Mouse (Mus musculus): ENCODE results near the gene Filip1l. TPM values are rescaled to one million over a fixed set of nuclear protein-coding genes. Genes with fewer than 3 reads are reported as not detected.

Gene Filip1l
- polyA plus RNA-seq, 1 experiment from 2014 or later = 24.3 TPM

DNA sequence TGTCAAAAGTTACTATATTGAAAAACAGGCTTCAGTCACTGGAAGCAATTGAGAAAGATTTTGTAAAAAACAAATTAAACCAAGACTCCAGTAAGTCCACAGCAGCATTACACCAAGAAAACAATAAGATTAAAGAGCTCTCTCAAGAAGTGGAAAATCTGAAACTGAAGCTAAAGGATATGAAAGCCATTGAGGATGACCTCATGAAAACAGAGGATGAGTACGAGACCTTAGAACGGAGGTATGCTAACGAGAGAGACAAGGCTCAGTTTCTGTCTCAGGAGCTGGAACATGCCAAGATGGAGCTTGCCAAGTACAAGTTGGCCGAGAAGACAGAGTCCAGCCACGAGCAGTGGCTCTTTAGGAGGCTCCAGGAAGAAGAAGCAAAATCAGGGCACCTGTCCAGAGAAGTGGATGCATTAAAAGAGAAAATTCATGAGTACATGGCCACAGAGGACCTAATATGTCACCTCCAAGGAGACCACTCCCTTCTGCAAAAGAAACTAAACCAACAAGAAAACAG lies 218.0 kb downstream of the Filip1l start:
- no peak overlapping the region for H3K4me3 ChIP-seq (ENCODE audit: low read depth, low read length)
- H3K9ac ChIP-seq (ENCODE audit: low read length) = no peak overlapping the region
- H3K36me3 ChIP-seq (ENCODE audit: control insufficient read depth, insufficient read depth, low read length) = no peaks in the 10 kb centered on the region; the same call in 1 of the 2 replicates
- no peak overlapping the region for H3K27ac ChIP-seq (replicated peaks; ENCODE audit: low read depth, low read length)
- 97% methylated on average over 5 of the region's 5 CpGs for WGBS
- ATAC-seq (ENCODE audit: insufficient number of reproducible peaks, low FRiP score, low TSS enrichment, low read depth) (no peak), DNase-seq (ENCODE audit: low spot score) (no peak)
- no peaks in the 10 kb centered on the region for H3K9me3 ChIP-seq (ENCODE audit: control insufficient read depth, low read length)
- H3K4me2 ChIP-seq (ENCODE audit: low read depth, severe bottlenecking) = no peak overlapping the region
- H3K27me3 ChIP-seq (ENCODE audit: control insufficient read depth, insufficient read depth, low read length) = no peaks in the 10 kb centered on the region
- H3K4me1 ChIP-seq (ENCODE audit: control insufficient read depth, insufficient read depth, low read length) = no peaks in the 10 kb centered on the region

DNA sequence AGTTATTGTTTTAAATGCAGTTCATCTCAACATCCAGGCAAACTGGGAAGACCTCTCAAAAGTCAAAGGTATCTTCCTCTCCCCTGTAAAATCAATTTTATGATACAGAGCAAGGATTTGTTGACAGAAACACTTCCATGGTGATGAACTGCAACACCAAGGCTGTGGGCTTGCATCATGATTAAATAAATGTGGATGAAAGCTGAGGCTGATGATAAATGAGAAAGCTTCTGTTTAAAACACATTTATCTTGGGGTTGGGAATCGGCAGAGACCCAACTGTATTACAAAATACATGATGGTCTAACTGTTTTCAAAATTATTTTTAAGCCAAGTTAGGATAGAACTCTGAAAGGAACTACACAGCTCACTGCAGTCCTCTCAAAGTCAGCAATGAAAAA lies 220.9 kb downstream of the Filip1l start:
- DNase-seq (ENCODE audit: low spot score) (no peak), ATAC-seq (ENCODE audit: insufficient number of reproducible peaks, low FRiP score, low TSS enrichment, low read depth) (no peak)
- Histone ChIP-seq H3K36me3 (ENCODE audit: control insufficient read depth, insufficient read depth, low read length) (no peaks in the 10 kb centered on the region; the same call in 1 of the 2 replicates), H3K27ac (replicated peaks; ENCODE audit: low read depth, low read length) (no peak overlapping the region), H3K9ac (ENCODE audit: low read length) (no peak overlapping the region), H3K27me3 (ENCODE audit: control insufficient read depth, insufficient read depth, low read length) (no peaks in the 10 kb centered on the region), H3K4me2 (ENCODE audit: low read depth, severe bottlenecking) (no peak overlapping the region), H3K4me3 (ENCODE audit: low read depth, low read length) (no peak overlapping the region), H3K4me1 (ENCODE audit: control insufficient read depth, insufficient read depth, low read length) (no peaks in the 10 kb centered on the region), H3K9me3 (ENCODE audit: control insufficient read depth, low read length) (no peaks in the 10 kb centered on the region)
- WGBS = 93% methylated on average over 1 of the region's 1 CpGs

DNA sequence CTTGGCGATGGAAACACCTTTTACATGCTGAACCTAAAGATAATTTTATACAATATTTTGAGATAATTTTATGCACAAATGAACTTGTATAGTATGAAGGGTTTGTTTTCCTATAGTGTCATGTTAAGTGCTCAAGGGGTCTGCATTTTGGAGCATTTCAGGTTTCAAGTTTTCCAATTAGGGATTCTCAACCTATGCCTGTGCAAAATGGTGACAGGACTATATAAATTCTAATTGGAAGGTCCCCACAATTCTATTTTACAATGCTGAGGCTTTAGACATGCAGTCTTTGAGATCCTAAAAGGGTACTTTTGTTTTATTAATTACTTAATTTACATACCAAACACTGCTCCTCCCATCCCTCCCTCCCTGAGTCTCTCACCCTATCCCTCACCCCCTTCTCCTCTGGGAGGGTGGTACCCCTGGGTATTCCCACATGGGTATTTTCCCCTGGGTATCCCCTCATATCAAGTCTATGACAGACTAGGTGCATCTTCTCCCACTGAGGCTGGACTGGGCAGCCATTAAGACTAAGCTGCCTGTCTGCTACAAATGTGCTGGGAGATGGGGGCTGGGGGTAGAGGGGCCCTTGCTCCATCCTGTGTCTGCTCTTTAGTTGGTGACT lies 223.0 kb downstream of the Filip1l start:
- Histone ChIP-seq H3K9me3 (ENCODE audit: control insufficient read depth, low read length) (no peaks in the 10 kb centered on the region), H3K4me3 (ENCODE audit: low read depth, low read length) (no peak overlapping the region), H3K4me1 (ENCODE audit: control insufficient read depth, insufficient read depth, low read length) (no peaks in the 10 kb centered on the region), H3K36me3 (ENCODE audit: control insufficient read depth, insufficient read depth, low read length) (no peaks in the 10 kb centered on the region; the same call in 1 of the 2 replicates), H3K9ac (ENCODE audit: low read length) (no peak overlapping the region), H3K27ac (replicated peaks; ENCODE audit: low read depth, low read length) (no peak overlapping the region), H3K4me2 (ENCODE audit: low read depth, severe bottlenecking) (no peak overlapping the region), H3K27me3 (ENCODE audit: control insufficient read depth, insufficient read depth, low read length) (no peaks in the 10 kb centered on the region)
- ATAC-seq (ENCODE audit: insufficient number of reproducible peaks, low FRiP score, low TSS enrichment, low read depth) = no peak
- DNase-seq (ENCODE audit: low spot score) = no peak
- 89% methylated on average over 1 of the region's 1 CpGs for WGBS

DNA sequence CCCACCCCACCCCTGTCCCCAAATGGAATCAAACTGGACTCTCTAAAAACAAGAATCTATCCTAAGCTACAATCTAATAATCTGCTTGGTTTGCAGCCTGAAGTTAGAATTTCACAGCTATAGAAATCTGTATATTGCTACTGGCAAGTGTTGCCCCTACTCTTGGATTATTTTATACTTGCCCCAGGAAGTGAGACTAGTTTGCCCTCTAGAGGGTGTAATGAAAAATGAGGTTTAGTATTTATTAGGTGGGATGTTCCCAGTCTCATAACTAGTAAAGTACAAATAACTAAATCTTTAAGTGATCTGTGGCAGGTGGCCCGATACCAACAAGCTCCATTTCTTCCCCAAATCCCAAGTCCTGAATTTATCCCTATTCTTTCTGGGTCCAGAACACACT lies 224.6 kb downstream of the Filip1l start:
- 96% methylated on average over 1 of the region's 1 CpGs for WGBS
- Histone ChIP-seq H3K9me3 (ENCODE audit: control insufficient read depth, low read length) (no peaks in the 10 kb centered on the region), H3K27ac (replicated peaks; ENCODE audit: low read depth, low read length) (no peak overlapping the region), H3K27me3 (ENCODE audit: control insufficient read depth, insufficient read depth, low read length) (no peaks in the 10 kb centered on the region), H3K36me3 (ENCODE audit: control insufficient read depth, insufficient read depth, low read length) (no peaks in the 10 kb centered on the region), H3K9ac (ENCODE audit: low read length) (no peak overlapping the region), H3K4me2 (ENCODE audit: low read depth, severe bottlenecking) (no peak overlapping the region), H3K4me3 (ENCODE audit: low read depth, low read length) (no peak overlapping the region), H3K4me1 (ENCODE audit: control insufficient read depth, insufficient read depth, low read length) (no peaks in the 10 kb centered on the region)
- no peak for ATAC-seq (ENCODE audit: insufficient number of reproducible peaks, low FRiP score, low TSS enrichment, low read depth)
- DNase-seq (ENCODE audit: low spot score) = no peak

DNA sequence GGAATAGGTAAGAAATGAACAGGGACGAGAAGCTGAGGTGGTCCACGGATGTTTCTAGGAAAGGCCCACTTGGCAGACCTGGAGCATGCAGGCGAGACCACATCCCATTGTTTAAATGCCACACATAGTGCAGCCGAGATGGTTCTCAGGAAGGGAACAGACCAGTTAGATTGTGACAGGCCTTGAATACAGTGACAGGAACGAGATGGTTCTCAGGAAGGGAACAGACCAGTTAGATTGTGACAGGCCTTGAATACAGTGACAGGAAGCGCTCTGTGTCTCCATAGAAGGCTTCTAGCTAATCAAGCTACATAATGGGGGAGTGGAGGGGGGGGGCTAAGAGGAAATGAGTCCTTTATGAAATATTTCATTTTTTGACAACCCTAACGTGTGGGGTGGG lies 227.1 kb downstream of the Filip1l start:
- H3K36me3 ChIP-seq (ENCODE audit: control insufficient read depth, insufficient read depth, low read length) = no peaks in the 10 kb centered on the region
- no peak overlapping the region for H3K27ac ChIP-seq (replicated peaks; ENCODE audit: low read depth, low read length)
- no peaks in the 10 kb centered on the region for H3K4me1 ChIP-seq (ENCODE audit: control insufficient read depth, insufficient read depth, low read length)
- H3K4me3 ChIP-seq (ENCODE audit: low read depth, low read length) = no peak overlapping the region
- 84% methylated on average over 7 of the region's 7 CpGs for WGBS
- no peaks in the 10 kb centered on the region for H3K27me3 ChIP-seq (ENCODE audit: control insufficient read depth, insufficient read depth, low read length)
- H3K4me2 ChIP-seq (ENCODE audit: low read depth, severe bottlenecking) = no peak overlapping the region
- ATAC-seq (ENCODE audit: insufficient number of reproducible peaks, low FRiP score, low TSS enrichment, low read depth) (no peak), DNase-seq (ENCODE audit: low spot score) (no peak)
- no peaks in the 10 kb centered on the region for H3K9me3 ChIP-seq (ENCODE audit: control insufficient read depth, low read length)
- no peak overlapping the region for H3K9ac ChIP-seq (ENCODE audit: low read length)

DNA sequence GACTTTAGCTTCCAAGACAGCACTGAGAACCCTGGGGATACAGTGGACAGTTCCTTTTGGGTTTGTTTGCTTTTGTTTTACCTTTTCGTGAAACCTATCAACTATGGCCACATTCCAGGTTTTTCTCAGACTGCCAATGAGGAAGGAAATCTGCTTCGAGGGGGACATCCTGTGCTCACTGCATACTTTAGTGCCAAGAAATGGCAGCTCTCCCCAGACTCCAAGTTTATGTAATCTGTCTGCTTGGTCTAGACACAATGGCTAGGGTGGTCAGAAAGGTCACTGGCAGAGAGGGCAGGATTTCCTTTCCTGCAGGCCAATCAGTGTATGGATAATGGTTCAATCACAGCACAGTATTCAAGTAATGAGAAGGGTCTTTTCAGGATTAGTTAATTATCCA lies 229.1 kb downstream of the Filip1l start:
- Histone ChIP-seq H3K4me2 (ENCODE audit: low read depth, severe bottlenecking) (no peak overlapping the region), H3K36me3 (ENCODE audit: control insufficient read depth, insufficient read depth, low read length) (no peaks in the 10 kb centered on the region), H3K4me3 (ENCODE audit: low read depth, low read length) (no peak overlapping the region), H3K4me1 (ENCODE audit: control insufficient read depth, insufficient read depth, low read length) (no peaks in the 10 kb centered on the region), H3K27ac (replicated peaks; ENCODE audit: low read depth, low read length) (no peak overlapping the region; the same call in 1 of the 2 replicates), H3K9me3 (ENCODE audit: control insufficient read depth, low read length) (no peaks in the 10 kb centered on the region), H3K27me3 (ENCODE audit: control insufficient read depth, insufficient read depth, low read length) (no peaks in the 10 kb centered on the region), H3K9ac (ENCODE audit: low read length) (no peak overlapping the region)
- DNase-seq (ENCODE audit: low spot score) (no peak), ATAC-seq (ENCODE audit: insufficient number of reproducible peaks, low FRiP score, low TSS enrichment, low read depth) (no peak)
- 83% methylated on average over 2 of the region's 2 CpGs for WGBS

DNA sequence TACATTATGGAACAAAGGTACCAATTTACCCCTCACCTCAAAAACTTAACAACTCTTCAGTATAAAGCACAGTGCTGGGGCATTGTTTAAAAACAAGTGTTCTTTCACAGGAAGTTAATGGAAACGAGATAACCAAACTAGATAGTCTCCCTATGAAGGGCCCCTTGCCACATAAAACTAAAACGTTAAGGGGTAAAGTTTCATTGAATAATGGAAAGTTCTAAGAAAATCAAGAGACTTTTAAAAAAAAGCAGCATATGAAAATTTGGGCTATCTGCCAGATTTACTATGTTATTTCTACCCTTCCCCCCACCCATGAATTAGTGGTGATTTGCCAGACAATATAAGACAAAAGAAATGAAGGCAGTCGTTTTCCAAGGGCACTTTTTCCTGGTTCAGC lies 232.3 kb downstream of the Filip1l start:
- WGBS = 70% methylated on average over 3 of the region's 3 CpGs
- no peak for DNase-seq (ENCODE audit: low spot score)
- no peak overlapping the region for H3K4me3 ChIP-seq (ENCODE audit: low read depth, low read length)
- no peaks in the 10 kb centered on the region for H3K4me1 ChIP-seq (ENCODE audit: control insufficient read depth, insufficient read depth, low read length)
- no peak overlapping the region for H3K4me2 ChIP-seq (ENCODE audit: low read depth, severe bottlenecking)
- H3K9ac ChIP-seq (ENCODE audit: low read length) = no peak overlapping the region
- H3K9me3 ChIP-seq (ENCODE audit: control insufficient read depth, low read length) = no peaks in the 10 kb centered on the region
- no peak for ATAC-seq (ENCODE audit: insufficient number of reproducible peaks, low FRiP score, low TSS enrichment, low read depth)
- no peak overlapping the region for H3K27ac ChIP-seq (replicated peaks; ENCODE audit: low read depth, low read length)
- H3K36me3 ChIP-seq (ENCODE audit: control insufficient read depth, insufficient read depth, low read length) = no peaks in the 10 kb centered on the region
- H3K27me3 ChIP-seq (ENCODE audit: control insufficient read depth, insufficient read depth, low read length) = no peaks in the 10 kb centered on the region

DNA sequence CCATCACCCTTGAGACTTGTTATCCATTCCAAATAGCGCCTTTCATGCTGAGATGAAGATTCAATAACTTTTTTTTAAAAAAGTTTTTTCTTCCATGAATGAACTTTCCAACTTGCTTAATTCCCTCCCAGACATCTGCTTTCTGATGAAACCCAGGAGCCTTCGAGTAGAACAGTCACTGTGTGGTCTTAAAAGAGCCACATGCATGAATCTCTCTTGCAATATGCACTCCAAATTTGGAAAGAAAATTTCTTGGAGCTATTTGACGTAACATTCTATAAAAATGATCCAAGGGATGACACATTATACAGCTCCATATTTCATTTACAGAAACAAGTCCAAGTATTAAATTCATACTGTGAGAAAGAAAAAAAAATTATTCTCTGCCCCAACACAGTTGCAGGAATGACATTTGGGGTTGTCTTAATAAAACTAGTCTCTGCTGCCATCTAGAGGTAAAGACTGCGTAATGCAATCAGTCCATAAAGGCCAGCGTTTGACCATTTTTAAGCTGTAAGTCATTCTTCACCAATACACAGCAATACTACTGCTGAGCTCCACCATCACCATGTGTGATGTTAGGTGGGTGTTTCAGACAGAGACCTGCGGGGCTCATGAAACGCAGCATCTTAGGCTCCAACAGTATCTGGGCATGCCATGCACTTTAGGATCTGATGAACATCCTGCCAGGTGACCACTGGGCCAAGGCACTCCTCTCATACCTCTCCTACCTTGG lies 240.7 kb downstream of the Filip1l start:
- H3K4me3 ChIP-seq (ENCODE audit: low read depth, low read length) = no peak overlapping the region
- DNase-seq (ENCODE audit: low spot score) (peak; percentile 43), ATAC-seq (ENCODE audit: insufficient number of reproducible peaks, low FRiP score, low TSS enrichment, low read depth) (no peak)
- no peaks in the 10 kb centered on the region for H3K4me1 ChIP-seq (ENCODE audit: control insufficient read depth, insufficient read depth, low read length)
- H3K36me3 ChIP-seq (ENCODE audit: control insufficient read depth, insufficient read depth, low read length) = no peaks in the 10 kb centered on the region
- no peak overlapping the region for H3K27ac ChIP-seq (replicated peaks; ENCODE audit: low read depth, low read length)
- 43% methylated on average over 7 of the region's 7 CpGs for WGBS
- no peak overlapping the region for H3K9ac ChIP-seq (ENCODE audit: low read length)
- no peaks in the 10 kb centered on the region for H3K27me3 ChIP-seq (ENCODE audit: control insufficient read depth, insufficient read depth, low read length)
- H3K9me3 ChIP-seq (ENCODE audit: control insufficient read depth, low read length) = no peaks in the 10 kb centered on the region
- no peak overlapping the region for H3K4me2 ChIP-seq (ENCODE audit: low read depth, severe bottlenecking)
